Mouse (Mus musculus): ENCODE results near the gene Ttc27.

Ttc27 gene

DNA sequence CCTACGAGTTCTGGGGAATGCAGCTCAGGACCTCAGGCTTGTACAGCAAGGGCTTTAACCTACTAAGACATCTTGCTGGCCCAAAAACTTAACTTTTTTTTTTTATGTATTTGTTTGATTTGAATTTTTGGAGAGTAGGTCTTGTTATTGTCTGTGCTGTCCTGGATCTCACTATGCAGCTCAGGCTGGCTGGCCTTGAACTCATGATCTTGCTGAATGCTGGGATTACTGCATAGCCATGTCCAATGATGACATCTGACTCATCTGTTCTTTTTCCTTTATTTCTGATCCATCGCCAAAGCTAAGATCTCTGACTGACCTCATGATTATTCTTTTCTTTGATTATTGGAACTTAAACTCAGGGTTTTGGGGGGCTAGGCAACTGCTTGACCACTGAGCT lies 113.3 kb downstream of the Ttc27 start:
- DNase-seq (ENCODE audit: extremely low spot score): no peak

DNA sequence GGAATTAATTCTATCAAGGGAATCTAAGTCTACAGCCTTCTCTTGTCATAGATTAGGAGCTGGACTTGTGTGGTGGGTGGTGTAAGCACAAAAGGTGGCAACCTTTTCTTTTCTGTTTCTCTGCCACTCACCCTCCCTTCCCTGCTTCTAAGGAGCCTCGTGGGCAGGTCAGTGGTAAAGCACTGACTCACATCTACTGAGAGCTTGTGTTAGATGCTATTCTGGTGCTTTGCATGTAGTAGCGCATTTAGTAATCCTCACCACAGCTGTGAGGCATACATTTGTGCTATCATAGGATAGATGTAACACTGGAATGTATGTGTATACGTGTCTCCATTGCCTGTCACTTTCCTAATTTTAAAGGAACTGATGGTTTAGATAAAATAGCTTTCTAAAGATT lies 124.2 kb downstream of the Ttc27 start:
- DNase-seq (ENCODE audit: extremely low spot score): no peak

- no peak for DNase-seq (ENCODE audit: extremely low spot score)
Observed at GRCm38 (mm10) chr17:74842603-74843002, 125.1 kb downstream of the Ttc27 start.

DNA sequence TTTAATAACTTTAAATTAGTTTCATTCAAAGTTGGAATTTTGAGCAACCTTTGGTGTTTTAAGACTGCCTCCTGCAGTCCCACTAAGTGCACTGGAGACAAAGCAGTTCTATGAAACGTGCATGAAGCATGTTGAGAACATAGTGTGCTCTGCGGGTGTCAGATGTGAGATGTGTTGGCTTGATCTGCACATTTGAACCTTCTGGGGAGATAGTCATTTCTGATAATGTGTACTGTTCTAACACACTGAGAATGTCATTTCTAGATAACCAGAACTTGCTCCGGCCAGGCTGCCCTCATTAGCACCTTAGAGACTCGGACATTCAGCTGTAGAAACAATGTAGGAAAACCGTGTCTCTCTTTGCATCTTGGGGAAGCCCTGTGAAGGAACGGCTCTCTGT lies 126.0 kb downstream of the Ttc27 start:
- DNase-seq (ENCODE audit: extremely low spot score): no peak

DNA sequence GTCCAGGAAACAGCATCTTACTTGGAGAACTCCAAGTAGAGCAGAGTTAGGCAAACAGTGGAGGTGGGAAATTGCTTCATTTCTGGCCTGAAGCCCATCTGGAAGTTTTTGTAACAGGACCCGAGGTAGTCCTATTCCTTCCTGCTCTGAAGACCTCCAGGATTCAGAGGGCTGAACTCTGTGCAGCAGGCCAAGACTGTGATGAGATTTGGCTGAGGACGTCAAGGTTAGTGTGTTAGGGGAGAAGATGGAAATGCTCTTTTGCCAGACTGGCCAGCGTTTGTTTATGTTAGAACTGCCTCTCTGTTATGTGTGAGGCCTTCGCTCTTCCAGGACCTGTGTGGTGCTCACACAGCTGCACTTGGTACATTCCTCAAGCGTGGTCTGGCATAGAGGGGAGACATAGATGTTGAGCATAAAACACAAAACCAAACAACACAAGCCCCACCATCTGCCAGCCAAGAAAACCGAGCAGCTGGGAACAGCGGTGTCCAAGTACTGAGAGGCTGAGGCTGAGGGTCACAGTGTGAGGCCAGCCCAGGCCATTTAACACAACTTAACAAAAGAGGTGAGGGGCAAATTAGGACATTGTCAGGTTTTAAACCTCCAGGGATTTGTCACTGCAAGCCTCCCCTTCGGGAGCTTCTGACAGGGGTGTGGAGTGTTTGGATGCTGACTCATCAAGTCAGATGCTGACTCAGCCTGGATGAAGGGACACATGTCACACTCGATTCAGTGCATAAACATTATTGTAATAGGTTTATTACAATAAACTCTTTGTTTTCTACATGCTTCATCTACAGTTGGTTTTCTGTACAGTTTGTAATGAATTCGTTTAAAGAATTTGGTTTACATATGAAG lies 128.7 kb downstream of the Ttc27 start:
- DNase-seq (ENCODE audit: extremely low spot score): peak; percentile 26

DNA sequence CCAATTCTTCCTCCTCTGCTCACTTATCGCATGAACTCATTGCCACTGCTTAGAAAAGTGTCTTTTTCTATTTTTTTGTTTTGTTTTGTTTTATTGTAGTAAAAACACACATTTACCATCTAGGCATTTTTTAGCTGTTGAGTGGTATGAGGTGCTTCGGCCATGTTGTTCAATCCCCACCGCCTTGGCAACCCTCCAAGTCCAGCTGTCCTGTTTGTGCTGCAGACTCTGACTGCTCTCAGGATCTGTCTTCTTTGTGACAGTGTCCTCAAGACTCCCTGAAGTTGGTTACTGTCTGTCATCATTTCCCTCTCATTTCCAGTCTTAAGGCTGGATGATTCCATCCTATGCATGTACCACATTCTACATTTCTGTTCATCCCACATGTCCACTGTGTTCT lies 132.7 kb downstream of the Ttc27 start:
- DNase-seq (ENCODE audit: extremely low spot score): no peak

DNA sequence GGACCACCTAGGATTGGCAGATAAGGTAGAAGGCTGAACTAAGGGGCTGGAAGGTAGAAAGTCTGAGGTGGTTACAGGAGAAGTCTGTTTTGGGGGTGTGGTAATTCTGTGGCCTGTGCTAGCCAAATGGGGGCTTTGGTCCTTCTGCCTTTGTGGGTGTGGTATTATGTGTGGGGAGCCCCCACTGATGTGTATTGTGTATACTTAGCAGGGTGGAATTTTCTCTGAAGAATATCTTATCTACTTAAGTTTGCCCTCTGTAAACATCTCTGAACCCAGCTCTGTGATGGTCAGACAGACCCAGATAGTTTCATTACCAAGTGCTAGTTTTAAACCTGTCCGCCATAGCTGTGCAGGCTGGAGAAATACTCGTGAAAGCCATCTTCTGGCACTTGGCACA lies 141.8 kb downstream of the Ttc27 start:
- DNase-seq (ENCODE audit: extremely low spot score): no peak

GRCm38 (mm10) chr17:74860180-74860993 lies 142.9 kb downstream of the Ttc27 start:
- no peak for DNase-seq (ENCODE audit: extremely low spot score)

GRCm38 (mm10) chr17:74863845-74864244 lies 146.3 kb downstream of the Ttc27 start:
- DNase-seq (ENCODE audit: extremely low spot score): no peak

DNA sequence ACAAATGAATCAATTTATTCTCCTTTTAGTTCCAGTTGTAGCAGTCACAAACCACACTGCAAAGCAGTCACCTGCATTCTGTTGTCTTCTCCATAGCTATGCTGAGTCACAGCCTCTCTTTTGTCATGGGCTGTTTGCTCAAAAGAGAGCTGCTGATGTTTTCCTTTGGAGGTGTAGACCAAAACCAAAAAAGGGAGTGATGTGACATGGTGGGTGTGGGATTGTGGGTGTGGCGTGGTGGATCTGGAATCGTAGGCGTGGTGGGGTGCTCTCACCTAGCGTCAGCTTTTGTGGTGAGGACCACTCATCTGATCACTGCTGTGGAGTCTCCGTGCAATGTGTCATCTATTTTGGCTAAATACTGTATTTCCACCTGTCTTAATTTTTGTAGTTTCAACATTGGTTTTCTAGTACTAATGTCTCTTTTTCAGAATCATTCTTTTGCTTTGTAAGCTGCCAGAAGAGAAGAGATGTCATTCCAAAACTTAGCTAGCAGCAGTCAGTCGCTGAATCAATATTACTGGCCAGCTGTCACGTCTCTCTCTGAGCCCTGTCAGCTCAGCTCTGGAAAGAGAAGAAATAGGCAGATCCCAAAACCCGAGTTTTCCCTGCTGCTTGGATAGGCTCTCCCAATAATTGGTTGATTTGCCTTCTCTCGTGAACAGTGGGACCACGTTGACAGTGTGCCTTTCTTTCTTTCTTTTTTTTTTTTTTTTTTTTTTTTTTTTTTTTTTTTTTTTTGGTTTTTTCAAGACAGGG lies 147.4 kb downstream of the Ttc27 start:
- DNase-seq (ENCODE audit: extremely low spot score): no peak

DNA sequence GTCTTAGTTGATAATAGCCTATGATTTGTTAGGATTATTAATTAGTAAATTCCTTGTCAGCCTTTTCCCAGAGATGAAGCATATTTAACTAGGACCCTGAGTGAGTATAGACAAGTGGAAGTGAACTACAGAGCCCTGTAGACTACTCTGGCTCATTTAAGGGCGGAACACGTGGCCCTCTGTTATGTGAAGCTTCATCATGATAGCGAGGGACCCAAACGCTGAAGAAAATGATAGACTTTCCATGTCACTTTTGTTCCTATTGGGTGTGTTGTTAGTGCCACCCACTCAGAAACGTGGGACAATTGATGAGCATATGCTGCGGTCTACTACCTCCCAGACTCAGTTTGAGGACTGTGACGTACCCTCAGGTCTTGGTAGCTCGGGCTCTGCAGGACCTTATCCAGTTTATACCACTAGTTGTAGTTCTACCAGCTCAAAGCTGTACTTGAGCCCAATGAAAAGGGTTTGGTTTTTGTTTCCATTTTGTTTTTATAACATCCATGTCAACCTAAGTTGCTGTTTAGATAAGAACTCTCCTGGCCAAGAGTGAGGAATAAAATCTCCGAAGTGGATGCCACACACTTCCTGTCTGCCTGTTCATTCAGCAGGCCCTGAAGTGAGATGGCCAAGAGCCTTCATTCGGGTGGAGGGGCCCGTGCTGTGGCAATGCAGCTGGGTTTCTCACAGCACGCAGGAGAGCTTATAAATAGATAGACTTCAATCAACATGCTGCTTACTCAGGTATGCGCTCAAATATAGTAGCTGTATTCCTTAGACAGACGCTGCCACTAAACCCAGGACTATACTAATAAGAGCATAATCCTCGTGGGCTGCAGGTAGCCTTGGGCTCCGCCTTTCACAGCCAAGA lies 148.4 kb downstream of the Ttc27 start:
- no peak for DNase-seq (ENCODE audit: extremely low spot score)

DNA sequence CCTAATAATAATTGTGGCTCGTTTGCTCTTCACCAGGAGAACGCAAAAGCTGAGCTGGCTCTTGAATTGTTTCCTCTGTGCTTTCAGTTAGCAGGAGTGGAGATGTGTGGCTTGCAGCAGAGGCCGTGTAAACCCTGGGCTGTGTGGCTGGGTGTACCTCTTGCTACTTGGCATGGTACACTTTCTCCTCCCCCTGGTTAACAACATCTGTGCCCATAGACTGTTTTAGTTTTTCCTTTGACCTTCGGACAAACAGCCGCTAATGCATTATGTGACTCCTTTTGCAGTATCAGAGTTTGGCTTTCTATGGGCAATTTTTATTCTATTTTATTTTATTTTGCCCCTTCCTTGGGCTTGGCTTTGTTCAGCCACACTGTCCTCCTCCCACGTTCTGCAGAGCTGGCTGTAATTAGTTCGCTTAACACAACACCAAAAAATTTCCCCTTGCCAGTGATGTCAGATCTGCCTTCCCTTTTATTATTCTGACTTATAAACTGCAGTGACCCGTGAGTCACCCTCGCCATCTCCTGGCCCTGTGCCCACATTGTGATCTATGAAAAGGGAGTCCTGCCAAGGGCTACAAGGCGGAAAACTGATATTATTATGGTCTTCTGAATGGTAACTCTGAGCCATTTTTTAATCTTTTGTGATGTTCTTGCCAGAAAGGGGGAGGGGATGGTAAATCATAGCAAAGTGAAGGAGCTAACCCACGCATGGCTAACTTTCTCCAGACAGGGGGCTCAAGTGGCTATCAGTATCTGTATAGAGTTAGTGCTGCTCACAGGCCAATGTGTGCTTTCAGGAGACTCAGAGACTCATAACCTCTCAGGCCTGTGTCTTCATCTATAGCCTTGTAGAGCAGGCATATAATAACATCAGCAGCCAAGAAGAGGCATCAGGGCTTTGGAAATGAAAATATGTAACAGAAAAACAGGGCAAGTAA lies 149.3 kb downstream of the Ttc27 start:
- peak; percentile 5 for DNase-seq (ENCODE audit: extremely low spot score)

DNA sequence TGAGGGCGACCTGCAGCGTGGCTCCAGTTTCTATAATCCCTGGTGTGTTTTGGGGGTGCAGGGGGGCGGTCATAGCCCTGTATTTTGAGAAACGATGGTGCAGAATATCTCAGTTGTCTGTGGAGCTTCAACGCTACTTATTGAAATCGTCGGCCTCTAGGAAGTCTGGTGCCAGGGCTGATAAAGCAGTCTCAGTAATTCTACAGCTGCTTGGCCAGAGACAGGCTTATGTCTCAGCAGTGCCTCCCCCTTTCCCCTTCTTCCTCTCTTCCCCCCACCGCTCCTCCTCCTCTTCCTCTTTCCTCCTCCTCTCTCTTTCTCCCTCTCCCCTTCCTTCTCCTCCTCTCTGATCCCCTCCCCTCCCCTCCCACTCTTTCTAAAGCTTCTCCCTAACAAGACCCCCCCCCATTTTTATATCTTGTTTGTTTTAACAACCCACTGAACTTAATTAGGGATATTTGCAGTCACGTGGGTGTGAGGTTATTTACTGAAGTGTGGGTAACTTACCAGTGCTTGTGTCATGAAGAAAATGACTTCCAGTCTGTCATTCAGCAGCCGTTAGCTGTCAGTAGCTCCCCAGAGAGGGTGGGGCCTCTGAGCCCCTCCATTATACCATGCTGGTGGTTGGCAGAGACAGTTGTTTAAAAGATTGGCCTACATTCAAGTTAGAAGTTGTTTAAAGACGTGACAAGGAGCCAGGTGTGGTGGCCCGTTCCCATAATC lies 150.8 kb downstream of the Ttc27 start:
- no peak for DNase-seq (ENCODE audit: extremely low spot score)

GRCm38 (mm10) chr17:74869556-74869955 lies 152.0 kb downstream of the Ttc27 start:
- no peak for DNase-seq (ENCODE audit: extremely low spot score)

GRCm38 (mm10) chr17:74870177-74871160 lies 152.9 kb downstream of the Ttc27 start:
- DNase-seq (ENCODE audit: extremely low spot score): peak; percentile 35

- DNase-seq (ENCODE audit: extremely low spot score): no peak
Observed at GRCm38 (mm10) chr17:74872567-74872966, 155.0 kb downstream of the Ttc27 start.

DNA sequence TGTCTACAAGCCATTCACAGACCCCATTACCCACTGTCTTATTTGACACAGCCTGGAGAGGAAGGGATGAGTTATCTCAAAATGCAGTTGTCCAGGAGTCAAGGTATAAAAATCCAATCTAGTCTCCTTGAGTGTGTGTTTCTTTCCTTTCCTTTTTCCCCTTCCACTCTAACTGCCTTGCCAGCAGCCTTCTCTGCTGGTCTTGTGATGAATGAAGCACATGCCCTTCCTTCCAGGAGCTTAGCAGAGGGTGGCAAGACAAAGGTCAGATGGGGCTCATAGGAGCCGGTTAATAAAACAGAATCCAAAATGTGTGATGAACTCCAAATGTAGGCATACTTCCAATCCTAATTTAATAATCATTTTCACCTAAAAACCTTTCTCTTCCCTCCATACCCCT lies 156.2 kb downstream of the Ttc27 start:
- no peak for DNase-seq (ENCODE audit: extremely low spot score)

DNA sequence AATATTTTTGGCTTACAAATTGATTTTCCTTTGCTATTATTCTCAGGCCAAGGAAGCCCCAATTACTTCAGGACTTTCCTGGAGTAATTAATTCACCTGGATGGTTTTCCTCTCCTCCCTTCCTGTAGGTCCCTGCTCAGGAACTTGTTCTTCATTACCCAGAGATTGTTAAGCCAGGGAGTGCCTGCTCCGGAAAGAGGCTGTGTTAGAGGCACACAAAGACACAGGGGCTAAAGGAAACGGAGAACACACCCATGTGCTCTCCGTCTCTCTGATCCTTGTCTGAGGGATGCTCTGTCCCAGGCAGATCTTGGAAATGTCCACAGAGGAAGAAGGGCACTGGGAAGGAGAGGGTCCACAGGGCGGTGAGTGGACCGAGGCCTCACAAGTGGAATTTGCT lies 158.2 kb downstream of the Ttc27 start:
- DNase-seq (ENCODE audit: extremely low spot score): no peak

All from embryo, embryonic 9.5 days (tissue).